Mouse (Mus musculus) CD4-positive, CD25-positive, alpha-beta regulatory T cell, adult 2 months (primary cell): ENCODE data around the gene Pik3r2.
A peak's percentile ranks its signal among the peaks of the same experiment; 100 is the strongest.

Experiments used
- DNase-seq: peaks from one replicate; pipeline ENCODE4 v3.0.0-alpha.2; 2012; ENCODE audit warnings: low read depth, low spot score

Pik3r2 gene

GRCm38 (mm10) chr8:70773833-70774232, 2.7 kb downstream of the Pik3r2 start:
- no peak for DNase-seq

- no peak for DNase-seq
Observed at GRCm38 (mm10) chr8:70773410-70773809, 3.1 kb downstream of the Pik3r2 start.

DNA sequence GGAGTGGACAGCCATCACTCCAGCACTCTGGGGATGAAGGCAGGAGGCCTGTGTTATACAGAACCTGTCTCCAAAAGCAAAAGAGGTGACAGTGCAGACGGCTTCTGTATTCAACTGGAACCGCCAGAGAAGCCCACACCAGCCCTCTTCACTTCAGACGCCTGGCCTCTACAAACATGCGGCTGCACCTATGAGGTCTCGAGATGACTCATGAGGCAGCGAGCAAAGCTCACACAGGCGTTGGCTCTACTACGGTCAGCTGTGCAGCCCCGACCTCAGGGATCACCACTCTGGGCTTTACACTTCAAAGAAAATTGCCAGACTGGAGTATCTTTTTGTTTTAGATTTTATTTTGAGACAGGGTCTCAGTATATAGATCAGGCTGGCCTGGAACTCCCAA, 3.6 kb downstream of the Pik3r2 start:
- no peak for DNase-seq

DNA sequence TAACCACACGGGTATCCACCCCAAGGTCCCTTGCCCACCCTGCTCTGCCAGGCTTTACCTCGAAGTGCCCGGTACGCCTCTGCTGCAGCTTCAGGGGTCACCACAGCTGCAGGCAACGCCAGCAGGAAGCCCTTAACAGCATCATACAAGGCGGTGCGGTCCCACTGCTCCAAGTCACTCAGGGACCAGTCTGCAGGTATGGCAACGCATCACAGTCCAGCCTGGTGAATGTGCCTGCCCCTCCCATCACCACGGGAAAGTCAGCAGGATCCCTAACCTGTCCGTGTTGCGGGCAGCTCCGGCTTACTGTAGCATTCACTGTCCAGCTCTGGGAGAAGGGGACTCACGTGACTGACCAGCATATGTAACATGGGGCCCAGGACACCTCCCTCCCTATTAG, 4.4 kb downstream of the Pik3r2 start:
- no peak for DNase-seq

- DNase-seq = no peak
Observed at GRCm38 (mm10) chr8:70771217-70771616, 5.3 kb downstream of the Pik3r2 start.

- no peak for DNase-seq
Observed at GRCm38 (mm10) chr8:70770748-70771147, 5.8 kb downstream of the Pik3r2 start.

- DNase-seq = no peak
Observed at GRCm38 (mm10) chr8:70769858-70770257, 6.7 kb downstream of the Pik3r2 start.

DNA sequence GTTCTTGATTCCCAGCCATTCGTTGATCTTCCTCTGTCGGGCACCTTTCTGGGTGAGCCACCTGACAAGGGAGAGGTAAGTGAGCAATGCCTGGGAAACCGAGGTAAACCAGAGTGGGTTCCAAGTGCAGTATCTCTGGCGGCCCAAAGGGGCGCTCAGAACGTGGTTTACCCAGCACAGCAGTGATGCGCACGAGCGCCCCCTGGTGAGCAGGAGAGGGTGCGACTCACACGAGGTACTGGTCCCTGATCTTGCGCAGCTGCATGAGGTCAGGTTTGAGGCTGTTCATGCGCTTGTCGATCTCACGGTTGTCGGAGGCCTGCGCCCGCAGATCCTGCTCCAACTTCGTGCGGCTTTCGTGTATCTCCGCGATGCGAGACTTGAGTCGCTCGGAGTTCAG, 7.2 kb downstream of the Pik3r2 start:
- peak; percentile 99 for DNase-seq

DNA sequence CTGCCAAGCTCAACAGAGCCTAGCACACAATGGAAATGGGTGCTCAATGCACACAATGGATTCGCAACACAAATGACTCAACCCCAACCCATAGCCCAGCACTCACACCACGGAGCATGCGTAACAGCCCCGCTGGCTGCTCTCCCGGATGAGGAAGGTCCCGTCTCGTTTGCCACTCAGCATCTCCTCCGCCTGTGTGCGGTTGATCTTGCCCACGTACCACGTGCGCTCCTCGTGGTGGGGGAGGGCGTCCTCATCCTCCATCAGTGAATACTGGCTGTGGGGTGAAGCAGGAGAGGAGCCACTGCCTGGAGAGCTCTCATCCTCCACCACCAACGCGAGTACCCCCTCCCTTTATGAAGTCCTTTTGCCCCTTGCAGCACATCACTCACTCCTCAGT, 7.6 kb downstream of the Pik3r2 start:
- DNase-seq = no peak

DNA sequence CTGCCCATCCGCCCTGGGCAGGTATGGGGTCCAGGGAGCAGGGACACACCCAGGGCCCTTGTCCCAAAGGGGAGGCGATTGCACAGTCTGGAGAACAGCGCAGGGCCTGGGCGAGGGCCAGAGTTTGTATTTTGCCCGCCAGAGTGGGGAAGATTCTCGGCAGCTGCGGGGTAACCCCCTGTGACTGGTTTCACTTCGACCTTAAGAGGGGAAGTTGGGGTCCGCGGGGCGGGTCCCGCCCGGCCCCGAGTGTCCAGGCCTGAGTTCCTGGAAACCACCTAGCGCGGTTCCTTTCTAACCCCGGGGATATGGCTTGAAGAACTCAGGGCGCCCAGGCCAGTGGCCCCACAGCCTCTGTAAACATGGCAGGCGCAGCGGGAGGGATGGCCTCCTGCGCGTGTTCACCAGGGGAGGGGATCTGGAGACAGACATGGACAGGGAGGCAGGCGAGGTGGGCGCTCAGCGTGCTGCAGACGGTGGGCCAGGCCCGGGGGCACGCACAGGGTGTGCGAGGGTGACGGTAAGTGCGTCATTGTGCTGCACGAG, 8.2 kb downstream of the Pik3r2 start:
- DNase-seq = no peak

DNA sequence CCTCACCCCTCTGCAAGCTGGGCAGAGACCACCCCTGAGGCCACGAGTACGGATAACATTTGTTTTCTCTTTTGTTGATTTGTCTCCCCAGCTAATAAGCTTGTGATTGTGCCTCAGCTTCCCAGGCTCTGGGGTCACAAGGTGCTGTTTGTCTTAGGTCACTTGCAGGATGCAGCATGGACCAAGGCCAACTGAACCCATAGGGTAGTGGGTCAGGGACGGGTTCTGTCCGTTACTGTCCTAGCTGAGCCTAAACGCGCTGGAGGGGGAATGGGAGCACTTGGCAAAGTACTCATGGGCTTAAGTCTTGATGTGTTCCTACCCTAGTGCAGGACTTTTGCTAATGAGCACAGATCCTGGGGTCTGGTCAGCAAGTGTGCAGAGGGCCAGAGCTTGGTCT, 9.0 kb downstream of the Pik3r2 start:
- DNase-seq = no peak

- peak; percentile 54 for DNase-seq
Observed at GRCm38 (mm10) chr8:70766571-70767440, 9.7 kb downstream of the Pik3r2 start.

DNA sequence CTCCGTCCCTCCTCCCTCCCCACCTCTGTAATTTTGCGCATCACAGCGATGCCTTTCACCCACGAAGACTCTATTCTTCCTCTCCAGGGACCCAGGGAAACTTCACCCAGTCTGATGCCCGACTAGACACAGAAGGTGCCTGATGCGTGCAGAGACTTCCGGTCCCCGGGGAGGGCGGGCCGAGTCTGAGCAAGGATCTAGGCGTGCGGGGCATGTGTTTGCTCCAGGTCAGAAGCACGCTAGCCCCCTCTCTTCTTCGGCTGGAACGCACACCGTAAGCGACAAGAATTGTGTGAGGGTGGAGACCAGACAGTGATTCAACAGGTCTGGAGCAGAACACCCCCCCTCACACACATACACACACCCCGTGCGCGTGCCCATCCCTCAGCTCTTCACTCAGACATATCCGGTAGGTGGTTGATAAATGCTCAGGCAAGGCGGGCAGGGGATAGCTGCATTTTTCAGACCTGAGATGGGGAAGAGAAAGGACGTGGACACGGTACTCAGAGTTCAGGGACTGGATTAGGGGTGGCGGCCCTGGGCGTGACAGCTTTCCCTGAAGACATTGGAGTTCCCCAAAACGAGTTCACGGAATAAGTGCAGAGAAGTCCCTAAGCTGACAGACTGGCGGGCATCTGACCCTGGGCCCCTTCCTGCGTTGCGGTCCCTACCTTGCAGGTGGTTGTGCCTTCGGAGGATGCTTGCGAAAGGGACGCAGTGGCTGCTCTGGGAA, 10.5 kb downstream of the Pik3r2 start:
- peak; percentile 81 for DNase-seq

DNA sequence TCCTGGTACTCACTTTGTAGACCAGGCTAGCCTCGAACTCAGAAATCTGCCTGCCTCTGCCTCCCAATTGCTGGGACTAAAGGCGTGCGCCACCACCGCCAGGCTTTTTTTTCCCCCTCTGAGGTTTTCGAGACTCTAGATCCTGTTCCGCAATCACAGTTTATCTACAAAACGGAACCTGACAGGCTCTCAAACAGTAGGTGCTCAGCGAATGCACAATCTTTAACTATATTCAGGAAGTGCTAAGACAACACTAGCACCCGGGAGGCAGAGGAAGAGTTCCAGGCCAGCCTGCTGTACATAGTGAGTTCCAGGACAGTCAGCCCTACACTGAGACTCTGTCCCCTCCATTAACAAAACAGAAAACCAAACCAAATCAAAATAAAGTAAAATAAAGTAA, 11.2 kb downstream of the Pik3r2 start:
- no peak for DNase-seq

- DNase-seq = no peak
Observed at GRCm38 (mm10) chr8:70764676-70765075, 11.8 kb downstream of the Pik3r2 start.

GRCm38 (mm10) chr8:70764026-70764425, 12.5 kb downstream of the Pik3r2 start:
- DNase-seq = no peak

DNA sequence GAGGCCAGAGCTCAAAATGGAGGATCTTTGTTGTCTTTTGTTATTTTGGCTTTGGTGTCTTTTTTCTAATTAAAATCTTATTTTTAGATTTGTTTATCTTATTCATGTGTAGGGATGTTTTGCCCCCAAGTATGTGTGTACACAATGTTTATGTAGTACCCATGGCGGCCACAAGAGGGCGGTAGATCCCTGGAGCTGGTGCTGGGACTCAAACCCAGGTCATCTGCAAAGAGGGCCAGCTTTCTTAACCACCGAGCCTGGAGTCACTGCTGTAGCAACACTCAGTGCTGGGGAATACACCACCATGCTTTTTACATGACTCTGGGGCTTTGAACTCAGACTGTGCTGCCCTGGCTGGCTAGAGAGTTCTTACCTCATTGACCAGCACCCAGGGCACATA, 13.2 kb downstream of the Pik3r2 start:
- peak; percentile 75 for DNase-seq

DNA sequence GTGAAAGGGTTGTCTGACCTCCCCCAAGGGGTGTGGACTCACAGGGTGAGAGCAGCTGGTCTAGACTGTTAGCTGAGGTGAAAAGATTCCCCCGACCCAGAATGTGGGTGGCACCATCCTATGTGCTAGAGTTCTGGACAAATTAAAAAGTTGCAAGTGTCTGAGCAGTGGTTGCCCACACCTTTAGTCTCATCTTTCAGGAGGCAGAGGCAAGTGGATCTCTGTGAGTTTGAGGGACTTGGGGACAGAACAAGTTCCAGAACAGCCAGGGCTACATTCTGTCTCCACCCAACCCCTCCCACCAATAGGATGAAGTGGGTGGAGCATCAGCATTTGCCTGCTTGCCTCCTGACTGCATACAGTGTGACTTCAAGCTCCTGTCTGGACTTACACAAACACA, 14.4 kb downstream of the Pik3r2 start:
- DNase-seq = no peak

GRCm38 (mm10) chr8:70760775-70761406, 15.6 kb downstream of the Pik3r2 start, which contains the start of gene Mpv17l2:
TSS of gene Mpv17l2 (minus strand) at chr8:70760946.
- peak; percentile 97 for DNase-seq

- DNase-seq = peak; percentile 53
Observed at GRCm38 (mm10) chr8:70760350-70760749, 16.2 kb downstream of the Pik3r2 start.

GRCm38 (mm10) chr8:70758616-70759561, 17.6 kb downstream of the Pik3r2 start:
- no peak for DNase-seq
